Mouse (Mus musculus): ENCODE measurements at regions not wholly inside any gene's neighbourhood (a gene's known extent, or its start where the extent isn't known, plus 50 kb on each side); places are given as distances from the start of the nearest gene placed in this dataset.

GRCm38 (mm10) chr2:133021244-133021643 is 75.5 kb upstream of the Fermt1 start:
- no peak for TF ChIP-seq CTCF (IDR thresholded peaks at IDR 0.05; ENCODE audit: control insufficient read depth, insufficient read depth, insufficient replicate concordance, low read depth, low read length)
- TF ChIP-seq POLR2A (IDR thresholded peaks at IDR 0.05; ENCODE audit: control insufficient read depth, low read depth, low read length), result no peak

All from testis, adult 2 months (tissue).